Mouse (Mus musculus) thymus, postnatal 0 days (tissue): Measurements from ENCODE around the gene Syk. TPM values are rescaled to one million over a fixed set of nuclear protein-coding genes. Genes with fewer than 3 reads are reported as not detected.

Source experiments
- DNase-seq: peaks from one replicate; pipeline ENCODE4 v3.0.0-alpha.2; 2015; ENCODE audit warnings: low spot score
- polyA plus RNA-seq: library from polyadenylated mRNA; unstranded; fragments of >200 nt; fragmentation: Nextera tagmentation; extraction: Ambion mirVana; gene quantifications from 2 replicates; pipeline ENCODE4 v1.2.1, GENCODE M21; 2015

The Syk gene
- polyA plus RNA-seq, 1 experiment from 2014 or later = 8.9 TPM

DNA sequence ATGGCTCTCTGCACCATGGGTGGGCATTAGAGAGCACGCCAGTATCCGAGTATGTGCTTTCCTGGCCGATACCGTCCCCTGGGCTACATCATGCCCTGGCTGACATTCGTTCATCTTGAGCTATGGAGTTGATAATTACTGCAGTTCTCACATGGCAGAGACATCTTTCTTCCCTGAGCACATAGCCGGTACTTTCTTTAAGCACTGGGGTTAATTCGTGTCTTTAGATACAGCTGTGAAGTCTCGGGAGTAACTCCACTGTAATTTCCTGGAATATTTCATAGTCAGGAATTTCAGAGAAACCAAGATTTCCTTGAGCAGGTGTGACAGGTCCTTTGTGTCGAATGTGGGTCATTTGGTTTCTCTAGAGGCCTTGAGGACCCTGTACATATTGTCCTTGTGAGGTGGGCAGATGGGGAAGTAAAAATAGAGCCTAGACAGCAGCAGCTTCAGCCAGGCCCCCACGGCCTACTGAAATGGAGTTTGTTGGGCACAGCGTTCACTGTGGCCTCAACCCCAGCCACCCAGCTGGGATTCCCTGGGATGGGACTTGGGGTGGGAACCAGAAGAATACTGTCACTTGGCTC is 14.2 kb downstream of the Syk start:
- DNase-seq = no peak

DNA sequence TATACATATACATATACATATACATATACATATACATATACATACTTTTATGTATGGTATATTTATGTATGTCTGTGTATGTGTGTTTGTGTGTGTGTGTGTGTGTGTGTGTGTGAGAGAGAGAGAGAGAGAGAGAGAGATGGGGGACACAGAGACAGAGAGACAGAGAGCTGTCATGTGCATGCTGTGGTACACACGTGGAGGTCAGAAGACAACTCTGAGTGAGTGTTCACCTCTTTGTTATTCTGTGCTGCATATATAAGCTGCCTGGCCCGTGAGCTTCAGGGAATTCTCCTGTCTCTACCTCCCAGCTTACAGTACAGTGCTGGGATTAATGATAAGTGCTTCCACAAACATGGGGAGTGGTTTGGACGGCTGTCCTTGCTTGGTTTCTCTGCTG is 15.3 kb downstream of the Syk start:
- no peak for DNase-seq

GRCm38 (mm10) chr13:52600015-52600643 is 17.2 kb downstream of the Syk start:
- no peak for DNase-seq

DNA sequence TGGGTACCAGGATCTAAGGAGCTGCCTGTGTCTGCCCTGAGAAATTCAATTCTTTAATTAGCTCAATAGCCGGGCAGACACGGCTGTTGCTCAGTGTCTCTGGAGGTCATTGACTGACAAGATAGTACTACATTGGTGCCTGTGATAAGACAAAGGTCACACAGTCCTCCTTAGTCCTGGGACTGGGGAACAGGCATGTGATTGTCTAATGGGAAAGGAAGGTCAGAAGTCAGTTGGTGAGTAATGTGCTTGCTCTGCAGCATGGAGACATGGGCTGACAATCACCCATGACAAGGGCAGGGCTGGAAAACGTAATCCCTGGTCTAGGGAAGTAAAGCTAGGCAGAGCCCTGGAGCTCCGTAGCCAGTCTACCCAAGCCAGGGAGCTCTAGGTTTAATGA is 19.8 kb downstream of the Syk start:
- DNase-seq = no peak

GRCm38 (mm10) chr13:52603704-52604349 is 20.9 kb downstream of the Syk start:
- DNase-seq = no peak

- DNase-seq = no peak
These were observed 22.0 kb downstream of the Syk start for GRCm38 (mm10) chr13:52605006-52605405.

DNA sequence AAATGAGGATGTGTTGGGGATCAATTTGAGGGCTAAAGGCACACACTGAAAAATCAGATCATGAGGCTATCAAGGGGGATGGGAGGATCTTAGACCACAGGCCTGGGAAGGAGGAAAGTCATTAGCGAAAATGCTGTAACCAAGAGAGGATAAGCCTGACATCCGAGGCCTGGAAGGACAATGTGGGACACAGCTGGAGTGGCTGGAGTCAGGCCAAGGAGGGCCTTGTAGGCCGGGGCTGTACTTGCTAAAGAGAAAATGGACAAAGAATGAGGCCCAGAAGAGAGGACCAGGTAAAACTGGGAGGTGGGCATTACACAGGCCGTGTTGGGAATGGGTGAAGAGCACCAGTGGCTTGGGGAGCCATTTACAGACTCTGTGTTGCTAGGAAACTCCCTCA is 22.9 kb downstream of the Syk start:
- DNase-seq = no peak

DNA sequence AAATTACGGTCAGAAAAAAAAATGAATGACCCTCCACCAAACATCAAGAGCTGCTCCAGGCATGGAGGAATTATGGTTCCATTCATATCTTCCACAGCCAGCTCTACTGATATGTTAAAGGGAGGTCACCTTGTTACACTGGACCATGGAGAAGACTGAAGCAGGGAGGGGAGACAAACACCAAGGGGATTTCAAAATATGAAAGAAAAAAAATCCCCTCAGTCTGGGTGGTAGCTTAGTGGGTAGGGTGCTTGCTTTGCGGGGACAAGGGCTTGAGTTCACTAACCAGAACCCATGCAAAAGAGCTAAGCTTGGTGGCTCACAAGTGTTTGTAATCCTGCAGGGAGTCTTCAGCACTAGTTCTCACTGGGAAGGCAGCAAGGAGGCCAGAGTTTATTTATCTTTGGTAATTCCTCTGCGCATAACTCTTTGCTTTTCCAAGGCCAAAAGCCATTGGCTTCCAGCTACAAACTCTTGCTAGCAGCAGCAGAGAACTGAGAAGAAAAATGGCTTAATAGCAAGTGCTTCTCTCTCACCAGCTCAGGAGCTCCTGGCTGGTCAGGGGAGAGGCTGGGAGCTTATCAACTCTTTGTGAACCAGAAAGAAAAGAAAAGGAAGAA is 23.8 kb downstream of the Syk start:
- no peak for DNase-seq

DNA sequence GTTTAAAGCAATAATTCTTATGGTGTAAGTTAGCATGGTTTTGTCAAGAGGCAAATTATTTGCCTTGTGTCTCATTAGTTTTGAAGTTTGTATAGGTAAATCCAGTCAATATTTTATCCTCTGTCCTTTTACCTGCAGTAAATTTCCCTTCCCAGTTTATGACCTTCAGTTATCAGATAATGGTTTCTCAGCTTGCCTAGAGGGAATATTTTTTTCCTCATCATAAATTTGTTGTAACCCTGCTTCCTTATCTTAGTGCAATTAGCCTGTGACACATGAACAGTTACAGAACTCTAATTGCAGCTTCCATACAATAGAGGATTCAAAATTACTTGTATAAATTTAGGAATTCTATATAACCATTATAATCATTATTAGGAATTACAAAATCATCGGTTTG is 25.0 kb downstream of the Syk start:
- DNase-seq = no peak

GRCm38 (mm10) chr13:52610463-52610862 is 27.5 kb downstream of the Syk start:
- DNase-seq = no peak

DNA sequence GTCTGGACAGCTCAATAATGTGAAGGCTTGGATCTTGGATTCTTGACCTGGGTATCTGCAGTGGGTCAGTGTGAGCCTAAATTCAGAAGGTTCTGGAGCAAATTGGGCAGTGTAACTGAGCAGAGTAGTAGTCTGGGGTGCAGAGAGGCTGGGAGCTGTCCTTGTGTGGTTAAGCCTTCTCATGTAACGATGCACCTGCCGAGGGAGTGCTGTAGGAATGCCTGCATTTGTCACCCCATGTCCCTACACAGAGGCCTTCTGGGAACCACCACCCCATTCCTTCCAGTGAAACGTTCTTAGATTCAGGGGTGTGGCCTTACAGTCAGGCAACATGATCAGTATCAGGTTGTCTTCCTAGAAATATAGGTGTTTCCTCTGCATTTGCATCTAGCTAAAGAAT is 30.3 kb downstream of the Syk start:
- DNase-seq = no peak

DNA sequence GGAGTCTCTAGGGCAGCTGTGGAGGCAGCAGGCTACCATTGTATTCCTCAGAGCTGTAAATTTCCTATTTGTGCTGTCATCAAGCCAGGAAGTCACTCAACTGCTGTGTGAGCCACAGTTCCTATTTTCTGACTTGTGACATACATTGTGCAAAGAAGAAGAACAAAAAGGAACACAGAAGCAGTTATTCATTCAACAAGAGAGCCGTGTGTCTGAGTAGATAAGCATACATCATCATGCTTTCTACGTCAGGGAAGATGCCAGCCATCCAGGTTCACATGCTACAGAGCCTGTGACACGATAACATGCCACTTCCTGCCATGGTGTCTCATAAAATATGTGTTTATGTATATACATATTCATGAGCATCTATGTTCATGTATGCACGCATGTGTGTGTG is 32.1 kb downstream of the Syk start:
- peak; percentile 61 for DNase-seq

- peak; percentile 36 for DNase-seq
These were observed 34.2 kb downstream of the Syk start for GRCm38 (mm10) chr13:52617096-52617714.

DNA sequence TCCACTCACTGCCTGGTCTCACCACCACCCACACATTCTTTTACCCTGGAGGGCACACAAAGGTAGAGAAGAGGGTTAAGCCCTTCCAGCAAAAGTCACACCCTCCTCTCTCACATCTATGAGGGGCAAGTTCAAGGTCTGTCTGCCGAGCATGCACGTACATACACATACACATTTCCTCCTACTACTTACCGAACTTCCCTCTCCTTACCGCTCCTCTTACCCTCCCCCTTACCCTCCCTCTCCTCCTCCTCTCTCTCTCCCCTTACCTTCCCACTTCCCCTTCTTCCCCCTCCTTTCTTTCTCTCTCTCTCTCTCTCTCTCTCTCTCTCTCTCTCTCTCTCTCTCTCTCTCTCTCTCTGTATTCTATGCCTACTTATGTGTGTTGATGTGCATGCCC is 35.6 kb downstream of the Syk start:
- no peak for DNase-seq

- no peak for DNase-seq
These were observed 36.5 kb downstream of the Syk start for GRCm38 (mm10) chr13:52619482-52619881.

DNA sequence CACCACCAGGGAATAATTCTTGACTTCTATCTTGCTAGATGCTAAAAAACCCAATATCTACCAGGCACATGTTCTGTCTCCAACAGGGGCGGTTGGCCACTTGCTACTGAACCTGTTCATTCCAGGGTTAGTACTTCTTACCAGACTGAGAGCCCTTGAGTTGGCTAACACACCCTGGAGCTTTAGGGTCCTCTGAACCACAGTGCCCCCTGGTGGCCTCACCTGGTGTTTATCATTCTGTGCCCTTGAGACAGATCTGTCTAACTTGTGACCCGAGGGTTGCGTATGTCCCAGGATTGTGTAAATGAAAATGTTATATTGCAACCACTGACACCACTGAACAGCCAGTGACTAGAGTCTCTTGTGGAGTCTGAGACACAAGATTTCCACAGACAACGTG is 41.1 kb downstream of the Syk start:
- DNase-seq = peak; percentile 84

DNA sequence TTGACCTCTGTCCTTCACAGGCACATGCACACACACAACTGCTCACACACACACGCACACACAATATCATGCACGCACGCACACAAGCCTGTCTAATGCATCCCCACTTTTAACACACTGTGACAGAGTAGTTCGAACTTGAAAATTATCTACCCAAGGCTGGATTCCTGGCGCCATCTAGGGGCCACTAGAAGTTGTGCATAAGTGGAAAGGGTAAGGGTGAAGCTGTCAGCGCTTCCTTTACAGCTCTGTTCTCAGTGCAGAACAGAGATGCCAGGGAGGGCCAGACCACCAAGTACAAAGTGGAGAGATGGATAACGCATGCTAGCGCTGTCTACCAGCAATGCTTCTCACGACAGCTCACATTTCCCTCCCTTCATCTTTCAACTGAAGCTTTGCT is 45.6 kb downstream of the Syk start:
- DNase-seq = peak; percentile 78

DNA sequence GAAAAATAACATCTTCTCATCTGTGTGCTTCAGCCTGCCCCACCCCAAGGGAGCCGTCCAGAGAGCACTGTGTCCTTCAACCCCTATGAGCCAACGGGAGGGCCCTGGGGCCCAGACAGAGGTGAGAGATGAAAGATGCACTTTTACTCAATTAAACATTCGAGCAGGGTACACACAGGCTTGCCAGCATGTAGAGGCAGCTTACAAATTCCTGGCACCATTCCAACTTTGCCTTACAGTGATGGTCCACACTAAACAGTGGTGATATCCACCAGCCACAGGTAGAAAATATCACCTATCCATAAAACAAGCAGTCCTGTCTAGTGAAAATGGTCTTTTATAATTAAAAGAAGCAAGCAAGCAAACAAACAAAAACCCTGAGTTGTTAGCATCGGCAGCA is 48.7 kb downstream of the Syk start:
- DNase-seq = no peak

DNA sequence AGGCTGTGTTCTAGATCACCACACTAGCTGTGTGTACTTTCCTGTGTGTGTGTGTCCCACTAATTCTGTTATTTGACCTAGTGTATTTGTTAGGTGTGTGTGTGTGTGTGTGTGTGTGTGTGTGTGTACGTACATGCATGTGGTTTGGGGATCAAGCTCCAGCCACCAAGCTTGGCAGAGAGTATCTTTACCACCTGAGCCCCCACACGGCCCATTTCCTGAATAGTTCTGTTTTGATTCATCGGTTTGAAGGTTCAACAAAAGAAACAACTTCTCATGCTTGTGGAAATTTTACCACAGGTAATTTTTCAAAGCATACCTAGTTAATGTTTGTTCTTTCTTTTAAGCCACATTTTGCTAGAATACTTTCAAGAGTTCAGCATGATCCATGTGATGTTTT is 52.5 kb downstream of the Syk start:
- DNase-seq = no peak

DNA sequence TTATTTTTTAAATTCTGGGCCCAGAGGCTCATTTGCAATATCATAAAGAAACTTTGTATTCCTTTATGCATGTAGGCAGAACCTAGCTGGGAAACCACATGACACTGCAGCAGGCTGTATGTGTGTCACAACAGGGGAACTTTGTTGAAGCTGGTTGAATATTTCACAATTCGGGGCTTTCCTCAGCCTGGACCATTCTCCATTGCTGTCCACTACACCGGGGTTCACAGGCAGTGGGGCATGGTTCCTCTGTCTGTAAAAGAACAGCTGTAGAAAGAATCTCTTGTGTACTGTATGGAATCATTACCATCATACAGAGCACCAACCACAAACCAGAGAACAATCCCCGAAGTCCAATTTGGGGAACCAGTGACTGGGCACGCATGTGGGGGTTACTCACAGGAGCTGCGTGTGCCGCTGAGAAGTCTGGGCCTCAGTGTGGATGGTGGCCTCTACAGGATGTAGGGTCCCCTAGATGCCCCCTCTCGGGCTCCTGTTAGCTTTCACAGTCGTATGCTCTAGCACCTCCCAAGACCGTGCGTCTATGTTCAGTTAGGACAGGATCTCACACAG is 53.3 kb downstream of the Syk start:
- no peak for DNase-seq

GRCm38 (mm10) chr13:52646566-52646965 is 63.6 kb downstream of the Syk start:
- no peak for DNase-seq
